Mouse (Mus musculus) MEL (cell line): ENCODE results near the gene Lcn3. TPM values are rescaled to one million over a fixed set of nuclear protein-coding genes. Genes with fewer than 3 reads are reported as not detected.

Source experiments
- DNase-seq: peaks from one replicate; pipeline ENCODE4 v3.0.0; 2011; ENCODE audit warnings: low read depth, low spot score
- H3K27ac ChIP-seq: 2 replicates; pipeline ENCODE4 v1.5.1; 2012; ENCODE audit warnings: low read depth, mild to moderate bottlenecking, control low read depth, low read length, moderate library complexity; ENCODE audit not compliant: control insufficient read depth
- H3K27me3 ChIP-seq, 2 experiments: fragments of 150-350 bp in 1 of 2; sonication (generic) in 1 of 2; 2 replicates each; pipeline ENCODE4 v1.6.1; 2012; ENCODE audit warnings: low read length in 2 of 2, mild to moderate bottlenecking in 2 of 2, improper control_type of control experiment in 1 of 2, moderate library complexity in 1 of 2; ENCODE audit not compliant: insufficient read depth in 2 of 2, control insufficient read depth in 1 of 2
- H3K36me3 ChIP-seq, 2 experiments: 2 replicates each; pipeline ENCODE4 v1.6.1; 2012 to 2014; ENCODE audit warnings: low read length in 2 of 2, improper control_type of control experiment in 1 of 2, inconsistent platforms in 1 of 2, mild to moderate bottlenecking in 1 of 2; ENCODE audit not compliant: insufficient read depth in 2 of 2, control insufficient read depth in 1 of 2
- H3K4me1 ChIP-seq, 2 experiments: fragments of 150-350 bp in 1 of 2; sonication (generic) in 1 of 2; 2 replicates each; pipeline ENCODE4 v1.6.1; 2012; ENCODE audit warnings: low read length in 2 of 2, improper control_type of control experiment in 1 of 2, mild to moderate bottlenecking in 1 of 2; ENCODE audit not compliant: insufficient read depth in 2 of 2, control insufficient read depth in 1 of 2
- H3K4me3 ChIP-seq, 2 experiments: fragments of 150-350 bp in 1 of 2; sonication (generic) in 1 of 2; 2 replicates each; pipeline ENCODE4 v1.5.1; 2012; ENCODE audit warnings: low read depth in 2 of 2, low read length in 2 of 2, mild to moderate bottlenecking in 2 of 2, moderate library complexity in 2 of 2, control low read depth in 1 of 2, improper control_type of control experiment in 1 of 2; ENCODE audit not compliant: control insufficient read depth in 1 of 2, insufficient read depth in 1 of 2
- H3K79me2 ChIP-seq: 2 replicates; pipeline ENCODE4 v1.6.1; 2012; ENCODE audit warnings: mild to moderate bottlenecking, low read length, moderate library complexity; ENCODE audit not compliant: control insufficient read depth, poor library complexity, insufficient read depth
- H3K9ac ChIP-seq: 2 replicates; pipeline ENCODE4 v1.6.1; 2012; ENCODE audit warnings: low read depth, mild to moderate bottlenecking, control low read depth, low read length, moderate library complexity; ENCODE audit not compliant: control insufficient read depth, poor library complexity, severe bottlenecking
- H3K9me3 ChIP-seq: fragments of 150-350 bp; sonication (generic); replicated peaks from 2 replicates; pipeline ENCODE4 v1.6.1; 2012; ENCODE audit warnings: mild to moderate bottlenecking, low read length, improper control_type of control experiment, moderate library complexity; ENCODE audit not compliant: insufficient read depth
- EP300 ChIP-seq, 2 experiments: IDR thresholded peaks; 2 replicates each; pipeline ENCODE4 v1.6.1; 2011; ENCODE audit warnings: improper control_type of control experiment in 2 of 2, low read length in 2 of 2, low read depth in 1 of 2, mild to moderate bottlenecking in 1 of 2
- ETS1 ChIP-seq: IDR thresholded peaks from 2 replicates; pipeline ENCODE4 v1.6.1; 2012; ENCODE audit warnings: low read depth, mild to moderate bottlenecking, inconsistent platforms, low read length, improper control_type of control experiment, moderate library complexity
- HCFC1 ChIP-seq: IDR thresholded peaks from 2 replicates; pipeline ENCODE4 v1.6.1; 2012; ENCODE audit warnings: low read depth, mild to moderate bottlenecking, inconsistent platforms, low read length, improper control_type of control experiment, moderate library complexity
- JUND ChIP-seq: IDR thresholded peaks from 2 replicates; pipeline ENCODE4 v1.6.1; 2011; ENCODE audit warnings: low read depth, mild to moderate bottlenecking, improper control_type of control experiment, low read length
- KAT2A ChIP-seq: conservative IDR thresholded peaks from 2 replicates; pipeline ENCODE4 v1.6.1; 2012; ENCODE audit warnings: low read depth, low read length, improper control_type of control experiment, inconsistent platforms
- MAFK ChIP-seq: IDR thresholded peaks from 2 replicates; pipeline ENCODE4 v1.6.1; 2011; ENCODE audit warnings: low read depth, mild to moderate bottlenecking, low read length, improper control_type of control experiment, borderline replicate concordance
- MAX ChIP-seq: IDR thresholded peaks from 2 replicates; pipeline ENCODE4 v1.6.1; 2011; ENCODE audit warnings: low read length, improper control_type of control experiment
- MAZ ChIP-seq: IDR thresholded peaks from 2 replicates; pipeline ENCODE4 v1.6.1; 2012; ENCODE audit warnings: low read depth, mild to moderate bottlenecking, inconsistent platforms, low read length, improper control_type of control experiment
- MEF2A ChIP-seq: IDR thresholded peaks from 2 replicates; pipeline ENCODE4 v1.6.1; 2014; ENCODE audit warnings: low read depth, mild to moderate bottlenecking, inconsistent platforms, low read length, improper control_type of control experiment; ENCODE audit not compliant: poor library complexity, insufficient replicate concordance, severe bottlenecking; ENCODE audit errors: extremely low read depth
- MYC ChIP-seq: IDR thresholded peaks from 2 replicates; pipeline ENCODE4 v1.6.1; 2011; ENCODE audit warnings: low read depth, mild to moderate bottlenecking, low read length, improper control_type of control experiment, moderate library complexity
- NELFE ChIP-seq: IDR thresholded peaks from 2 replicates; pipeline ENCODE4 v1.6.1; 2011; ENCODE audit warnings: low read depth, low read length, improper control_type of control experiment
- NRF1 ChIP-seq: IDR thresholded peaks from 2 replicates; pipeline ENCODE4 v1.6.1; 2014; ENCODE audit warnings: low read depth, mild to moderate bottlenecking, inconsistent platforms, low read length, improper control_type of control experiment, moderate library complexity; ENCODE audit not compliant: poor library complexity, insufficient read depth, severe bottlenecking
- POLR2A ChIP-seq, 2 experiments: IDR thresholded peaks; 2 replicates each; pipeline ENCODE4 v1.6.1; 2011 to 2012; ENCODE audit warnings: low read length in 2 of 2, mild to moderate bottlenecking in 2 of 2, control low read depth in 1 of 2, improper control_type of control experiment in 1 of 2, low read depth in 1 of 2, moderate library complexity in 1 of 2; ENCODE audit not compliant: control insufficient read depth in 1 of 2, insufficient read depth in 1 of 2, poor library complexity in 1 of 2
- POLR2AphosphoS2 ChIP-seq: IDR thresholded peaks from 2 replicates; pipeline ENCODE4 v1.6.1; 2011; ENCODE audit warnings: low read length, improper control_type of control experiment
- POLR2AphosphoS5 ChIP-seq: IDR thresholded peaks from 2 replicates; pipeline ENCODE4 v1.6.1; 2012; ENCODE audit warnings: low read depth, borderline replicate concordance, mild to moderate bottlenecking, inconsistent platforms, low read length, moderate library complexity, mixed read lengths
- RAD21 ChIP-seq: IDR thresholded peaks from 2 replicates; pipeline ENCODE4 v1.6.1; 2011; ENCODE audit warnings: mild to moderate bottlenecking, low read depth, low read length, improper control_type of control experiment
- SIN3A ChIP-seq: IDR thresholded peaks from 2 replicates; pipeline ENCODE4 v1.6.1; 2012; ENCODE audit warnings: low read length, improper control_type of control experiment, inconsistent platforms
- USF1 ChIP-seq: IDR thresholded peaks from 2 replicates; pipeline ENCODE4 v1.6.1; 2014; ENCODE audit warnings: low read depth, mild to moderate bottlenecking, inconsistent platforms, low read length, improper control_type of control experiment, moderate library complexity
- ZC3H11A ChIP-seq: IDR thresholded peaks from 2 replicates; pipeline ENCODE4 v1.6.1; 2012; ENCODE audit warnings: low read depth, mild to moderate bottlenecking, inconsistent platforms, low read length, improper control_type of control experiment
- ZMIZ1 ChIP-seq: IDR thresholded peaks from 2 replicates; pipeline ENCODE4 v1.6.1; 2012; ENCODE audit warnings: low read depth, mild to moderate bottlenecking, inconsistent platforms, low read length, improper control_type of control experiment, moderate library complexity
- polyA plus RNA-seq, 2 experiments: library from polyadenylated mRNA; stranded (reverse) in 1 of 2; unstranded in 1 of 2; fragments of >175 nt in 1 of 2; fragments of >200 nt in 1 of 2; gene quantifications; 2 replicates each; pipeline versions ENCODE4 v1.2.1 to v1.2.4; 2012; ENCODE audit warnings: low replicate concordance in 2 of 2, low read depth in 1 of 2; ENCODE audit not compliant: insufficient read length in 2 of 2, insufficient read depth in 1 of 2, missing spikeins in 1 of 2
- total RNA-seq: library from RNA; depleted of rRNA; stranded (reverse); fragments of 300-350 nt; gene quantifications from 2 replicates; pipeline ENCODE4 v1.2.3, GENCODE M21; 2012

Gene Lcn3
- total and polyA plus RNA-seq, 3 experiments = not detected

- DNase-seq = no peak
- Histone ChIP-seq H3K79me2 (no peaks in the 10 kb centered on the region), H3K36me3 (no peaks in the 10 kb centered on the region), H3K4me1 (no peaks in the 10 kb centered on the region), H3K9me3 (no peaks in the 10 kb centered on the region), H3K4me3 (no peak within 1 kb of the TSS), H3K27ac (no peak within 1 kb of the TSS), H3K27me3 (peaks cover 0 to 3% of the 10 kb centered on the region in 2 experiments; a peak in 1 of 4 replicates), H3K9ac (no peak within 1 kb of the TSS)
- TF ChIP-seq POLR2AphosphoS5 = no peak
- TF ChIP-seq EP300 (IDR thresholded peaks at IDR 0.05; ENCODE audit: low read depth in 1 of 2, low read length in 2 of 2) = no peak
- TF ChIP-seq MAX = no peak
- TF ChIP-seq SIN3A = no peak
Measured at GRCm38 (mm10) chr2:25781957-25782356, 16.6 kb downstream of the Lcn3 start, which contains the start of gene Gm13539. TSS of gene Gm13539 (plus strand) at chr2:25782257.

- DNase-seq = no peak
- Histone ChIP-seq H3K4me1 (peaks cover 0 to 4% of the 10 kb centered on the region in 2 experiments; a peak in 1 of 4 replicates), H3K27ac (no peak overlapping the region), H3K79me2 (no peaks in the 10 kb centered on the region), H3K9ac (no peak overlapping the region), H3K27me3 (0 out of 4 replicates have a peak, but pooled peaks cover 0 to 3% of the 10 kb centered on the region in 2 experiments), H3K36me3 (no peaks in the 10 kb centered on the region), H3K4me3 (no peak overlapping the region), H3K9me3 (no peaks in the 10 kb centered on the region)
- TF ChIP-seq HCFC1 (no peak), POLR2AphosphoS2 (no peak), ETS1 (no peak), RAD21 (no peak), KAT2A (no peak), MAFK (no peak), ZMIZ1 (no peak), MYC (no peak), NELFE (no peak), MEF2A (no peak), MAZ (no peak), USF1 (no peak), JUND (no peak), ZC3H11A (no peak), POLR2A (IDR thresholded peaks at IDR 0.05; ENCODE audit: control insufficient read depth in 1 of 2, insufficient read depth in 1 of 2, low read depth in 1 of 2, low read length in 2 of 2, poor library complexity in 1 of 2) (no peak), NRF1 (no peak)
Measured at GRCm38 (mm10) chr2:25785573-25786322, 20.4 kb downstream of the Lcn3 start.
